Mouse (Mus musculus): ENCODE results near the gene Lrrc41. TPM values are rescaled to one million over a fixed set of nuclear protein-coding genes. Genes with fewer than 3 reads are reported as not detected.

Gene Lrrc41
- total RNA-seq, 2 experiments from 2014 or later, result 17.9 to 20.7 TPM

- ATAC-seq (replicated peaks; ENCODE audit: poor library complexity, severe bottlenecking), result no peak
Measured at GRCm38 (mm10) chr4:116142269-116142668, 67.2 kb downstream of the Lrrc41 start.

GRCm38 (mm10) chr4:116143317-116143811 lies 68.3 kb downstream of the Lrrc41 start:
- ATAC-seq (replicated peaks; ENCODE audit: poor library complexity, severe bottlenecking), result peak; percentile 44

- peak; percentile 65 for ATAC-seq (replicated peaks; ENCODE audit: poor library complexity, severe bottlenecking)
Measured at GRCm38 (mm10) chr4:116143891-116144717, 69.0 kb downstream of the Lrrc41 start.

Other genes starting within 250 kb of the Lrrc41 start
- 6.0 and 6.3 TPM in 2 replicates for gene Mob3c, start 247.2 kb upstream of the Lrrc41 start, total RNA-seq (2014; fragmentation: Nextera tagmentation)
- 2.6 and 6.2 TPM in 2 replicates for gene Mob3c, start 247.2 kb upstream of the Lrrc41 start, total RNA-seq (2017)
- 30.0 and 48.8 TPM in 2 replicates for gene Mknk1, start 236.1 kb upstream of the Lrrc41 start, total RNA-seq (2014; fragmentation: Nextera tagmentation)
- gene Mknk1, start 236.1 kb upstream of the Lrrc41 start, total RNA-seq (2017), result 30.2 and 39.0 TPM in 2 replicates
- not detected in 2 replicates for gene Kncn, start 190.9 kb upstream of the Lrrc41 start, total RNA-seq (2014; fragmentation: Nextera tagmentation)
- gene Kncn, start 190.9 kb upstream of the Lrrc41 start, total RNA-seq (2017), result not detected in 2 replicates
- gene 6430628N08Rik, start 184.6 kb upstream of the Lrrc41 start, total RNA-seq (2014; fragmentation: Nextera tagmentation), result not detected in 2 replicates
- gene 6430628N08Rik, start 184.6 kb upstream of the Lrrc41 start, total RNA-seq (2017), result not detected in 2 replicates
- not detected in 2 replicates for gene Dmbx1, start 135.3 kb upstream of the Lrrc41 start, total RNA-seq (2014; fragmentation: Nextera tagmentation)
- gene Dmbx1, start 135.3 kb upstream of the Lrrc41 start, total RNA-seq (2017), result not detected in 2 replicates
- 1.8 and 3.6 TPM in 2 replicates for gene Faah, start 57.3 kb upstream of the Lrrc41 start, total RNA-seq (2014; fragmentation: Nextera tagmentation)
- 1.3 and 2.1 TPM in 2 replicates for gene Faah, start 57.3 kb upstream of the Lrrc41 start, total RNA-seq (2017)
- gene Nsun4, start 21.4 kb upstream of the Lrrc41 start, total RNA-seq (2014; fragmentation: Nextera tagmentation), result 15.0 and 17.0 TPM in 2 replicates
- gene Nsun4, start 21.4 kb upstream of the Lrrc41 start, total RNA-seq (2017), result 7.4 and 14.6 TPM in 2 replicates
- 723 and 784 TPM in 2 replicates for gene Uqcrh, start 198 bp upstream of the Lrrc41 start, total RNA-seq (2014; fragmentation: Nextera tagmentation)
- 360 and 561 TPM in 2 replicates for gene Uqcrh, start 198 bp upstream of the Lrrc41 start, total RNA-seq (2017)
- 37.5 and 43.3 TPM in 2 replicates for gene Rad54l, start 48.4 kb downstream of the Lrrc41 start, total RNA-seq (2014; fragmentation: Nextera tagmentation)
- gene Rad54l, start 48.4 kb downstream of the Lrrc41 start, total RNA-seq (2017), result 27.9 and 34.9 TPM in 2 replicates
- gene Pomgnt1, start 48.6 kb downstream of the Lrrc41 start, total RNA-seq (2014; fragmentation: Nextera tagmentation), result 13.8 and 18.3 TPM in 2 replicates
- gene Pomgnt1, start 48.6 kb downstream of the Lrrc41 start, total RNA-seq (2017), result 17.1 and 17.5 TPM in 2 replicates
- gene Lurap1, start 76.1 kb downstream of the Lrrc41 start, total RNA-seq (2014; fragmentation: Nextera tagmentation), result not detected in 2 replicates
- not detected in 2 replicates for gene Lurap1, start 76.1 kb downstream of the Lrrc41 start, total RNA-seq (2017)
- not detected in 2 replicates for gene Tspan1, start 92.3 kb downstream of the Lrrc41 start, total RNA-seq (2014; fragmentation: Nextera tagmentation)
- not detected in 2 replicates for gene Tspan1, start 92.3 kb downstream of the Lrrc41 start, total RNA-seq (2017)
- not detected in 2 replicates for gene 1700042G07Rik, start 98.1 kb downstream of the Lrrc41 start, total RNA-seq (2014; fragmentation: Nextera tagmentation)
- gene 1700042G07Rik, start 98.1 kb downstream of the Lrrc41 start, total RNA-seq (2017), result not detected in 2 replicates
- gene Gm49337, start 98.1 kb downstream of the Lrrc41 start, total RNA-seq (2014; fragmentation: Nextera tagmentation), result not detected in 2 replicates
- 0.26 TPM in 2 replicates for gene Gm49337, start 98.1 kb downstream of the Lrrc41 start, total RNA-seq (2017)
- 0.39 TPM in 1 of 2 replicates, not detected in the other for gene Pik3r3, start 146.3 kb downstream of the Lrrc41 start, total RNA-seq (2014; fragmentation: Nextera tagmentation)
- gene Pik3r3, start 146.3 kb downstream of the Lrrc41 start, total RNA-seq (2017), result 0.30 TPM in 1 of 2 replicates, not detected in the other

Data from granulocyte monocyte progenitor cell, adult 5-6 weeks (primary cell).